Mouse (Mus musculus) frontal cortex, postnatal 14 days (tissue): ENCODE results near the gene Mtr.

Experiments
- DNase-seq, 2 experiments: peaks; one replicate each; pipeline ENCODE4 v3.0.0; 2022; ENCODE audit warnings: low spot score in 2 of 2

Mtr gene

GRCm38 (mm10) chr13:12257391-12258380 lies at the start of gene Mtr:
TSS of gene Mtr (minus strand) at chr13:12258113.
- DNase-seq, result peak; percentile 93 to 94

- DNase-seq, result no peak
These were observed 49.4 kb upstream of the Mtr start for GRCm38 (mm10) chr13:12307286-12307685.

- DNase-seq, result no peak
These were observed 47.6 kb upstream of the Mtr start for GRCm38 (mm10) chr13:12305540-12305939.

- no peak for DNase-seq
These were observed 47.1 kb upstream of the Mtr start for GRCm38 (mm10) chr13:12304991-12305390.

- DNase-seq, result no peak
These were observed 39.9 kb upstream of the Mtr start for GRCm38 (mm10) chr13:12297777-12298176.

DNA sequence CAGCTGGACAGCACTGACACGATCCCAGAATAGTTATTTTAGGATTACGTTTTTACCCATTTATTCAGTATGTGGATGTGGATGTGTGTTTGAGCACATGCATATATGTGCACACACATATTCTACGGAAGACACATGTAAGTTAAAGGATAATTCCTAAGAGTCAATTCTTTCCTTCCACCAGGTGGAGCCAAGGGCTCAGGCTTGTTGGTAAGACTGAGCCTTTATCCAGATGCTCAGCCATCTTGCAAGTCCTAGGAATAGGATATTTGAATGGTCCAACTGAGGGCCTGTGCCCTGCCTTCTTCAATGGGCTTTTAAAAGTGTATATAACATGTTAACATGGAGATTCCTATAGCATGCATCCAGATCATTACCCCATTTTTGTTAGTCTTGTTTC lies 38.8 kb upstream of the Mtr start:
- DNase-seq, result peak in 1 of 2 experiments; percentile 31

GRCm38 (mm10) chr13:12293810-12294209 lies 35.9 kb upstream of the Mtr start:
- no peak for DNase-seq

DNA sequence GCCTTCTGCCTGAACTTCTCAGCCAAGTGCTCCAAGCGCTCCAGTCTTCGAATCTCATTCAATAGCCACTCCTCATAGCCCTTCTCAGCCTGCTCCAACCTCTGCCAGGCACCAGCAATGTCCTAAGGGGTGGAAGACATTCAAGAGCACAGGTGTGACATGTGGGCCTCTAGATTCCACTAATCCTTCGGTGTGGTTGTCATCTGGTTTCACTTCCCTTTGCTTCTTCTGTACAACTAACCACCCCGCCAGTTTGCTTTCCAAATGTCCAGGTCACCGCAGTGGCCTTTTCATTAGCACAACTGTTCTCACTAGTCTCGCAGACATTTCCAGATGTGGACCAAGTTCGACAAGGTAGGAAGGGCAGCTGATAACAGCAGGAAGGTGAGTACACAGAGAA lies 32.8 kb upstream of the Mtr start:
- DNase-seq, result no peak

- DNase-seq, result no peak
These were observed 26.6 kb upstream of the Mtr start for GRCm38 (mm10) chr13:12284528-12284927.

DNA sequence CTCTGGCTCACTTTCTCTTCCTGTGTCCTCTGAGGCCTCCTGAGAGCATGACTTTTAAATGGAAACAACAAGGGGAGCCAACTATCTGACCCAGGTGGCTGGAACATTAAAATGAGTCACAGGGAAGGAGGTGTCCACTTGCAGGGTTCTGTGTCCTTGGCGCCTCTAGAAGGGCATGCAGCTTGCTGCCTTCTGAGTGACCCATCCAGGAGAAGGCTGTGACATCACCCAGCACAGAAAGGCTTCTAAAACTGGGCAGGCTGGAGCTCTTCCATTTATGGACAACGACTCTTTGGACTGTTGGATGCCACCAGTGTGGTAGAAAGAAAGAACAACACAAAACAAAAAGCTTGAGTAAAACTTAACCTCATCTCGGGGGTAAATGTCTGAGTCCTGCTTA lies 25.9 kb upstream of the Mtr start:
- DNase-seq, result no peak

- no peak for DNase-seq
These were observed 16.8 kb upstream of the Mtr start for GRCm38 (mm10) chr13:12274721-12275120.

- no peak for DNase-seq
These were observed 16.3 kb upstream of the Mtr start for GRCm38 (mm10) chr13:12274220-12274619.

GRCm38 (mm10) chr13:12272953-12273352 lies 15.0 kb upstream of the Mtr start:
- DNase-seq, result peak in 1 of 2 experiments; percentile 17

DNA sequence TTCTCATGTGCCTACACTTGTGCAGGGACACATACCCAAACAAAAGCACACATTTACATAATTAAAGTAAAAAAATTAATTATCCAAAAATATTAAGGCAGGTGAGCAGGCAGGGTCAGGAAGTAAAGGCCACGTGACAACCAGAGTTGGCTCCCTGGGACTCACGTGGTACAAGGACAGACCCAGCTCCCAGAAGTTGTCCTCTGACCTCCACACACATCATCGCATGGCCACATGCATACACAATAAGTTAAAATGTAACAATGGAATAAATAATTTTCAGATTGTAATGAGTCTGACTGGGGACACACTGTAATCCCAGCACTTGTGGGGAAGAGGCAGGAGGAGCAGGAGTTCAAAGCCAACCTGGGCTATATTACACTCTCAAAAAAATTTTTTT lies 10.1 kb upstream of the Mtr start:
- DNase-seq, result no peak

- DNase-seq, result no peak
These were observed 9.2 kb upstream of the Mtr start for GRCm38 (mm10) chr13:12267097-12267496.

DNA sequence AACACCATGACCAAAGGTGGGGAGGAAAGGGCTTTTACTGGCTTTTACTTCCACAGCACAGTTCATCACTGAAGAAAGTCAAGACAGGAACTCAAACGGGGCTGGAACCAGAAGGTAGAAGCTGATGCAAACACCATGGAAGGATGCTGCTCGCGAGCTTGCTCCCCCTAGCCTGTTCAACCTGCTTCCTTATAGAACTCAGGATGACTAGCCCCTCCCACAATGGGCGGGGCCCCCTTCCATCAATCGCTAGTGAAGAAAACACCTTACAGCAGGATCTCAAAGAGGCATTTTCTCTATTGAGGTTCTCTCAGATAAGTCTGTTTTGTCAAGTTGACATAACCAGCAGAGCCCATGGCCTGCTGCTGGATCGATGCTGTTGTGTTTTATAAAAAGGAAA lies 6.1 kb upstream of the Mtr start:
- no peak for DNase-seq

DNA sequence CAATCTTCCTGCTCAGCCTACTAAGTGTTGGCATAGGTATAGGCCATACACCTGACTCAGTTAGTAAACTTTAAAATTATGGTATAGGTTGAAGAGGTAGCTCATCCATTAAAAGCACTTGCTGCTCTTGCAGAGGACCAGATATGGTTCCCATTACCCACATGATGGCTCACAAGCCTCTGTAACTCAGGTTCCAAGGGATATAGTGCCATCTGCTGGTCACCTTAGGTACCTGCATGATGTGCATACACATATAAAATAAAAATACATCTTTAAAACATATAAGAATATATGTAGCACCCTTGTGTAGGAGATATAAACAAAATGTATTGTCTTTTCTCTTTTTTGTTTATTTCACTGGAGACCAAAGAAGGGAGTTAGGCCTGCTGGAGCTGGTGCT lies 3.6 kb upstream of the Mtr start:
- DNase-seq, result no peak

DNA sequence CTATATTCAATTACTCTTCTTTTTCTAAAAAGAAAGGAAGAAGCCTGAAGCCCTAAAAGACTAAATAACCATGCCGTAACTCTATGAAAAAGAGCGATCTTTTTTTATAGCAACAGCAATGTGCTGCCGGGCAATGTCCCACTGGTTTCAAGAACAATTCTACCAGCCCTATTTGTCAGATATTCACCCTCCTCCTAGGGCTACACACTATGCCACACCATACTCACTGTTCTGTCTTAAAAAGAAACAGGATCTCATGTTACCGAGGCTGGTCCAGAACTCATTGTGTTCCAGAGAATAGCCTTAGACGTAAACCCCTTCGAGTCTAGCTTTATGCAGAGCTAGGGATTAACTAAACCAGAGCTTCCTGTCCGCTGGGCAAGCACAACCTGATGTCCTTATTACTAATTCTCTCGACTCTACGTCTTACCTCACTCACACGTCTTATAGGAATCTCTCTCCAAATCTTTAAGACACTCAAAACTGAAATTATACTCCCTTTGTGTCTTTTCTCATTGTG lies 982 bp downstream of the Mtr start:
- no peak for DNase-seq

- no peak for DNase-seq
These were observed 1.8 kb downstream of the Mtr start for GRCm38 (mm10) chr13:12255911-12256705.

DNA sequence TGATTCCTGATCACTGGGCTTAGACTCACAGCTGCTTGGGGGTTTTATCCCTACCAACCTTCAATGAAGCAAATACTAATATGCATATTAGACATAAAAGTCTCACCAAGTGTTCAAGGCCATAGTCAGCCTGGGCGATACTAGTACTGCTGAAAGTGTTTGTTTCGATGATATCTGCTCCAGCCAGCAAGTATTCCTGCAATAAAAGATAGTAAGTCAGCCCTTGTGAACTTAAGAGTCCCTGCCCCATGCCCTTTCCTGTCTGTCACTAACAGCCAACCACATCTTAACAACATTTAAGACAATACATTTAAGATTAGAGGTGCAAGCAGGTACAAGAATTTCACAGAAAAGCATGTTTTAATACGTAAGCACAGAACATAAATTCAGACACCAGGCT lies 7.4 kb downstream of the Mtr start:
- DNase-seq, result no peak

GRCm38 (mm10) chr13:12249195-12249898 lies 8.6 kb downstream of the Mtr start:
- no peak for DNase-seq

- no peak for DNase-seq
These were observed 12.0 kb downstream of the Mtr start for GRCm38 (mm10) chr13:12245938-12246337.
